Mouse (Mus musculus) Patski (cell line): ENCODE data around the gene Sytl4. TPM values are rescaled to one million over a fixed set of nuclear protein-coding genes. Genes with fewer than 3 reads are reported as not detected.

ENCODE experiments used
- ATAC-seq: fragments of 100-300 bp; one replicate; pipeline ENCODE4 v1.8.0; 2021
- CTCF ChIA-PET: fragments of 350-600 bp; sonication (Branson Sonifier 250); formaldehyde crosslinking; loops from one replicate; lab custom pipeline; 2022; ENCODE audit warnings: inconsistent platforms; lab: Charles Lee
- POLR2A ChIA-PET: fragments of 350-600 bp; sonication (Branson Sonifier 250); formaldehyde crosslinking; loops from one replicate; lab custom pipeline; 2022; ENCODE audit warnings: antibody characterized with exemption, inconsistent platforms; lab: Charles Lee
- DNase-seq: peaks from one replicate; pipeline ENCODE4 v3.0.0-alpha.2; 2011; ENCODE audit warnings: low read depth, low spot score
- H3K27me3 ChIP-seq: fragments of 371-371 bp; one replicate; pipeline ENCODE4 v1.5.1; 2021
- CTCF ChIP-seq: fragments of 100-300 bp; IDR thresholded peaks from one replicate; pipeline ENCODE4 v1.5.1; 2021
- in situ Hi-C: fragments of 300-500 bp; cut with MboI; formaldehyde crosslinking; loops from 3 replicates; pipeline ENCODE4 v1.11.1; 2018; ENCODE audit warnings: low pct_unique_long_range_greater_than_20kb, mixed read lengths
- polyA plus RNA-seq: library from polyadenylated mRNA; unstranded; gene quantifications from one replicate; pipeline ENCODE4 v1.2.3, GENCODE M21; 2021

Gene Sytl4
- polyA plus RNA-seq, 1 experiment from 2014 or later: 0.63 TPM

GRCm38 (mm10) chrX:133931302-133932013 is 50.2 kb downstream of the Sytl4 start:
- POLR2A ChIA-PET: no interaction called here
- DNase-seq (no peak), ATAC-seq (peak; percentile 21)
- TF ChIP-seq CTCF: peak; percentile 66
- peaks cover 41% of the 10 kb centered on the region for H3K27me3 ChIP-seq
- CTCF ChIA-PET: interaction anchor here (0.9 to 2.0 kb wide), 5 partner anchors 11 to 88 kb away, joined by 3 to 8 read pairs (median 4); partner anchors contain the start of gene Srpx2
- in situ Hi-C loops: no loop called here

GRCm38 (mm10) chrX:133926760-133927159 is 54.9 kb downstream of the Sytl4 start:
- CTCF ChIA-PET: interaction anchor here (1.2 kb wide), 1 partner anchor 10 kb away, joined by 3 read pairs; no protein-coding TSS in a partner anchor
- no peak for TF ChIP-seq CTCF
- no peak for DNase-seq
- in situ Hi-C loops: no loop called here
- H3K27me3 ChIP-seq: peaks cover 42% of the 10 kb centered on the region
- no peak for ATAC-seq
- POLR2A ChIA-PET: no interaction called here

- ChIA-PET CTCF (no interaction called here), POLR2A (no interaction called here)
- H3K27me3 ChIP-seq: peaks cover 34% of the 10 kb centered on the region
- DNase-seq (no peak), ATAC-seq (no peak)
- TF ChIP-seq CTCF: no peak
- in situ Hi-C loops: no loop called here
Observed at GRCm38 (mm10) chrX:133921187-133921586, 60.4 kb downstream of the Sytl4 start.

GRCm38 (mm10) chrX:133914219-133914618 is 67.4 kb downstream of the Sytl4 start:
- DNase-seq (no peak), ATAC-seq (peak; percentile 49)
- peaks cover 13% of the 10 kb centered on the region for H3K27me3 ChIP-seq
- in situ Hi-C loops: no loop called here
- CTCF ChIA-PET: interaction anchor here (1.4 kb wide), 1 partner anchor 10 kb away, joined by 5 read pairs; no protein-coding TSS in a partner anchor
- TF ChIP-seq CTCF: no peak
- POLR2A ChIA-PET: no interaction called here

GRCm38 (mm10) chrX:133913006-133913405 is 68.6 kb downstream of the Sytl4 start:
- POLR2A ChIA-PET: no interaction called here
- DNase-seq: no peak
- no peak for ATAC-seq
- H3K27me3 ChIP-seq: peaks cover 18% of the 10 kb centered on the region
- in situ Hi-C loops: no loop called here
- CTCF ChIA-PET: interaction anchor here (1.4 kb wide), 1 partner anchor 12 kb away, joined by 5 read pairs; no protein-coding TSS in a partner anchor
- no peak for TF ChIP-seq CTCF

- ATAC-seq (peak; percentile 63), DNase-seq (no peak)
- TF ChIP-seq CTCF: no peak
- POLR2A ChIA-PET: no interaction called here
- in situ Hi-C loops: no loop called here
- peaks cover 11% of the 10 kb centered on the region for H3K27me3 ChIP-seq
- CTCF ChIA-PET: no interaction called here
Observed at GRCm38 (mm10) chrX:133911397-133912103, 70.1 kb downstream of the Sytl4 start.

- no peak for DNase-seq
- ChIA-PET CTCF (interaction anchor here (0.8 to 2.9 kb wide), 3 partner anchors 8 to 23 kb away, joined by 3 to 11 read pairs (median 5); no protein-coding TSS in a partner anchor), POLR2A (interaction anchor here (1.0 kb wide), 1 partner anchor 8 kb away, joined by 4 read pairs; no protein-coding TSS in a partner anchor)
- in situ Hi-C loops: no loop called here
- no peak for TF ChIP-seq CTCF
- H3K27me3 ChIP-seq: peaks cover 11% of the 10 kb centered on the region
- ATAC-seq: no peak
Observed at GRCm38 (mm10) chrX:133908261-133908660, 73.4 kb downstream of the Sytl4 start, which contains the start of gene Srpx2. Gene Srpx2, plus strand, starts transcription at chrX:133908426.

- peak; percentile 46 for TF ChIP-seq CTCF
- no peak for DNase-seq
- CTCF ChIA-PET: no interaction called here
- ATAC-seq: peak; percentile 95
- peaks cover 8% of the 10 kb centered on the region for H3K27me3 ChIP-seq
- in situ Hi-C loops: no loop called here
- POLR2A ChIA-PET: no interaction called here
Observed at GRCm38 (mm10) chrX:133898014-133898542, 83.5 kb downstream of the Sytl4 start, which contains the start of gene Tspan6. Gene Tspan6, minus strand, starts transcription at chrX:133898429.

GRCm38 (mm10) chrX:133888111-133888510 is 93.5 kb downstream of the Sytl4 start:
- no peak for DNase-seq
- ChIA-PET CTCF (no interaction called here), POLR2A (no interaction called here)
- ATAC-seq: no peak
- H3K27me3 ChIP-seq: peaks cover 6% of the 10 kb centered on the region
- TF ChIP-seq CTCF: no peak
- in situ Hi-C loops: no loop called here

- ChIA-PET POLR2A (no interaction called here), CTCF (no interaction called here)
- H3K27me3 ChIP-seq: peaks cover 6% of the 10 kb centered on the region
- in situ Hi-C loops: no loop called here
- ATAC-seq (no peak), DNase-seq (no peak)
- TF ChIP-seq CTCF: no peak
Observed at GRCm38 (mm10) chrX:133887308-133887707, 94.3 kb downstream of the Sytl4 start.

Other genes starting within 250 kb of the Sytl4 start
- gene Tnmd, start 130.8 kb downstream of the Sytl4 start, polyA plus RNA-seq: not detected
- gene Tspan6, start 83.4 kb downstream of the Sytl4 start, polyA plus RNA-seq: 132 TPM
- gene Srpx2, start 73.4 kb downstream of the Sytl4 start, polyA plus RNA-seq: 4.9 TPM
- gene Cstf2, start 77.4 kb upstream of the Sytl4 start, polyA plus RNA-seq: 36.6 TPM
- 2.6 TPM for gene Xkrx, start 180.3 kb upstream of the Sytl4 start, polyA plus RNA-seq
- not detected for gene Arl13a, start 205.7 kb upstream of the Sytl4 start, polyA plus RNA-seq
- 0.27 TPM for gene Nox1, start 240.1 kb upstream of the Sytl4 start, polyA plus RNA-seq